Mouse (Mus musculus) MEL (cell line): ENCODE results near the gene Uckl1. TPM values are rescaled to one million over a fixed set of nuclear protein-coding genes. Genes with fewer than 3 reads are reported as not detected.

Experiments used
- DNase-seq: peaks from one replicate; pipeline ENCODE4 v3.0.0; 2011; ENCODE audit warnings: low read depth, low spot score
- H3K27ac ChIP-seq: 2 replicates; pipeline ENCODE4 v1.5.1; 2012; ENCODE audit warnings: low read depth, mild to moderate bottlenecking, control low read depth, low read length, moderate library complexity; ENCODE audit not compliant: control insufficient read depth
- H3K27me3 ChIP-seq, 2 experiments: fragments of 150-350 bp in 1 of 2; sonication (generic) in 1 of 2; 2 replicates each; pipeline ENCODE4 v1.6.1; 2012; ENCODE audit warnings: low read length in 2 of 2, mild to moderate bottlenecking in 2 of 2, improper control_type of control experiment in 1 of 2, moderate library complexity in 1 of 2; ENCODE audit not compliant: insufficient read depth in 2 of 2, control insufficient read depth in 1 of 2
- H3K36me3 ChIP-seq, 2 experiments: 2 replicates each; pipeline ENCODE4 v1.6.1; 2012 to 2014; ENCODE audit warnings: low read length in 2 of 2, improper control_type of control experiment in 1 of 2, inconsistent platforms in 1 of 2, mild to moderate bottlenecking in 1 of 2; ENCODE audit not compliant: insufficient read depth in 2 of 2, control insufficient read depth in 1 of 2
- H3K4me1 ChIP-seq, 2 experiments: fragments of 150-350 bp in 1 of 2; sonication (generic) in 1 of 2; 2 replicates each; pipeline ENCODE4 v1.6.1; 2012; ENCODE audit warnings: low read length in 2 of 2, improper control_type of control experiment in 1 of 2, mild to moderate bottlenecking in 1 of 2; ENCODE audit not compliant: insufficient read depth in 2 of 2, control insufficient read depth in 1 of 2
- H3K4me3 ChIP-seq, 2 experiments: fragments of 150-350 bp in 1 of 2; sonication (generic) in 1 of 2; 2 replicates each; pipeline ENCODE4 v1.5.1; 2012; ENCODE audit warnings: low read depth in 2 of 2, low read length in 2 of 2, mild to moderate bottlenecking in 2 of 2, moderate library complexity in 2 of 2, control low read depth in 1 of 2, improper control_type of control experiment in 1 of 2; ENCODE audit not compliant: control insufficient read depth in 1 of 2, insufficient read depth in 1 of 2
- H3K79me2 ChIP-seq: 2 replicates; pipeline ENCODE4 v1.6.1; 2012; ENCODE audit warnings: mild to moderate bottlenecking, low read length, moderate library complexity; ENCODE audit not compliant: control insufficient read depth, poor library complexity, insufficient read depth
- H3K9ac ChIP-seq: 2 replicates; pipeline ENCODE4 v1.6.1; 2012; ENCODE audit warnings: low read depth, mild to moderate bottlenecking, control low read depth, low read length, moderate library complexity; ENCODE audit not compliant: control insufficient read depth, poor library complexity, severe bottlenecking
- H3K9me3 ChIP-seq: fragments of 150-350 bp; sonication (generic); replicated peaks from 2 replicates; pipeline ENCODE4 v1.6.1; 2012; ENCODE audit warnings: mild to moderate bottlenecking, low read length, improper control_type of control experiment, moderate library complexity; ENCODE audit not compliant: insufficient read depth
- CHD1 ChIP-seq: IDR thresholded peaks from 2 replicates; pipeline ENCODE4 v1.6.1; 2012; ENCODE audit warnings: low read depth, mild to moderate bottlenecking, inconsistent platforms, low read length, improper control_type of control experiment
- CTCF ChIP-seq, 3 experiments: IDR thresholded peaks in 2 of 3; conservative IDR thresholded peaks in 1 of 3; 2 replicates each; pipeline ENCODE4 v1.5.1; 2011 to 2012; ENCODE audit warnings: low read length in 3 of 3, low read depth in 2 of 3, mild to moderate bottlenecking in 2 of 3, improper control_type of control experiment in 1 of 3, inconsistent platforms in 1 of 3, mixed read lengths in 1 of 3, moderate library complexity in 1 of 3; ENCODE audit not compliant: control insufficient read depth in 1 of 3, insufficient read depth in 1 of 3, poor library complexity in 1 of 3, severe bottlenecking in 1 of 3
- E2F4 ChIP-seq: IDR thresholded peaks from 2 replicates; pipeline ENCODE4 v1.6.1; 2011; ENCODE audit warnings: low read depth, low read length, improper control_type of control experiment, borderline replicate concordance
- ELF1 ChIP-seq: IDR thresholded peaks from 2 replicates; pipeline ENCODE4 v1.6.1; 2014; ENCODE audit warnings: low read depth, mild to moderate bottlenecking, inconsistent platforms, low read length, improper control_type of control experiment, moderate library complexity
- EP300 ChIP-seq, 2 experiments: IDR thresholded peaks; 2 replicates each; pipeline ENCODE4 v1.6.1; 2011; ENCODE audit warnings: improper control_type of control experiment in 2 of 2, low read length in 2 of 2, low read depth in 1 of 2, mild to moderate bottlenecking in 1 of 2
- ETS1 ChIP-seq: IDR thresholded peaks from 2 replicates; pipeline ENCODE4 v1.6.1; 2012; ENCODE audit warnings: low read depth, mild to moderate bottlenecking, inconsistent platforms, low read length, improper control_type of control experiment, moderate library complexity
- GABPA ChIP-seq: IDR thresholded peaks from 2 replicates; pipeline ENCODE4 v1.6.1; 2012; ENCODE audit warnings: low read depth, mild to moderate bottlenecking, inconsistent platforms, low read length, improper control_type of control experiment, moderate library complexity
- GATA1 ChIP-seq: IDR thresholded peaks from 2 replicates; pipeline ENCODE4 v1.6.1; 2011; ENCODE audit warnings: low read depth, low read length, improper control_type of control experiment
- HCFC1 ChIP-seq: IDR thresholded peaks from 2 replicates; pipeline ENCODE4 v1.6.1; 2012; ENCODE audit warnings: low read depth, mild to moderate bottlenecking, inconsistent platforms, low read length, improper control_type of control experiment, moderate library complexity
- JUND ChIP-seq: IDR thresholded peaks from 2 replicates; pipeline ENCODE4 v1.6.1; 2011; ENCODE audit warnings: low read depth, mild to moderate bottlenecking, improper control_type of control experiment, low read length
- MAFK ChIP-seq: IDR thresholded peaks from 2 replicates; pipeline ENCODE4 v1.6.1; 2011; ENCODE audit warnings: low read depth, mild to moderate bottlenecking, low read length, improper control_type of control experiment, borderline replicate concordance
- MAX ChIP-seq: IDR thresholded peaks from 2 replicates; pipeline ENCODE4 v1.6.1; 2011; ENCODE audit warnings: low read length, improper control_type of control experiment
- MAZ ChIP-seq: IDR thresholded peaks from 2 replicates; pipeline ENCODE4 v1.6.1; 2012; ENCODE audit warnings: low read depth, mild to moderate bottlenecking, inconsistent platforms, low read length, improper control_type of control experiment
- MYC ChIP-seq: IDR thresholded peaks from 2 replicates; pipeline ENCODE4 v1.6.1; 2011; ENCODE audit warnings: low read depth, mild to moderate bottlenecking, low read length, improper control_type of control experiment, moderate library complexity
- POLR2A ChIP-seq, 2 experiments: IDR thresholded peaks; 2 replicates each; pipeline ENCODE4 v1.6.1; 2011 to 2012; ENCODE audit warnings: low read length in 2 of 2, mild to moderate bottlenecking in 2 of 2, control low read depth in 1 of 2, improper control_type of control experiment in 1 of 2, low read depth in 1 of 2, moderate library complexity in 1 of 2; ENCODE audit not compliant: control insufficient read depth in 1 of 2, insufficient read depth in 1 of 2, poor library complexity in 1 of 2
- POLR2AphosphoS2 ChIP-seq: IDR thresholded peaks from 2 replicates; pipeline ENCODE4 v1.6.1; 2011; ENCODE audit warnings: low read length, improper control_type of control experiment
- RAD21 ChIP-seq: IDR thresholded peaks from 2 replicates; pipeline ENCODE4 v1.6.1; 2011; ENCODE audit warnings: mild to moderate bottlenecking, low read depth, low read length, improper control_type of control experiment
- SIN3A ChIP-seq: IDR thresholded peaks from 2 replicates; pipeline ENCODE4 v1.6.1; 2012; ENCODE audit warnings: low read length, improper control_type of control experiment, inconsistent platforms
- SMC3 ChIP-seq: IDR thresholded peaks from 2 replicates; pipeline ENCODE4 v1.6.1; 2011; ENCODE audit warnings: low read depth, low read length, improper control_type of control experiment
- TAL1 ChIP-seq: IDR thresholded peaks from 2 replicates; pipeline ENCODE4 v1.6.1; 2012; ENCODE audit warnings: mild to moderate bottlenecking, inconsistent platforms, low read length, moderate library complexity, mixed read lengths
- TBP ChIP-seq: IDR thresholded peaks from 2 replicates; pipeline ENCODE4 v1.8.0; 2011; ENCODE audit warnings: low read depth, low read length, improper control_type of control experiment
- TCF12 ChIP-seq: IDR thresholded peaks from 2 replicates; pipeline ENCODE4 v1.6.1; 2014; ENCODE audit warnings: low read depth, mild to moderate bottlenecking, inconsistent platforms, low read length, improper control_type of control experiment, moderate library complexity
- USF2 ChIP-seq, 2 experiments: IDR thresholded peaks; 2 replicates each; pipeline ENCODE4 v1.6.1; 2011 to 2012; ENCODE audit warnings: improper control_type of control experiment in 2 of 2, low read length in 2 of 2, borderline replicate concordance in 1 of 2, inconsistent platforms in 1 of 2, low read depth in 1 of 2, mild to moderate bottlenecking in 1 of 2; ENCODE audit not compliant: insufficient read depth in 1 of 2
- ZC3H11A ChIP-seq: IDR thresholded peaks from 2 replicates; pipeline ENCODE4 v1.6.1; 2012; ENCODE audit warnings: low read depth, mild to moderate bottlenecking, inconsistent platforms, low read length, improper control_type of control experiment
- ZKSCAN1 ChIP-seq: IDR thresholded peaks from 2 replicates; pipeline ENCODE4 v1.6.1; 2012; ENCODE audit warnings: low read depth, mild to moderate bottlenecking, inconsistent platforms, low read length, improper control_type of control experiment, moderate library complexity
- ZMIZ1 ChIP-seq: IDR thresholded peaks from 2 replicates; pipeline ENCODE4 v1.6.1; 2012; ENCODE audit warnings: low read depth, mild to moderate bottlenecking, inconsistent platforms, low read length, improper control_type of control experiment, moderate library complexity
- polyA plus RNA-seq, 2 experiments: library from polyadenylated mRNA; stranded (reverse) in 1 of 2; unstranded in 1 of 2; fragments of >175 nt in 1 of 2; fragments of >200 nt in 1 of 2; gene quantifications; 2 replicates each; pipeline versions ENCODE4 v1.2.1 to v1.2.4; 2012; ENCODE audit warnings: low replicate concordance in 2 of 2, low read depth in 1 of 2; ENCODE audit not compliant: insufficient read length in 2 of 2, insufficient read depth in 1 of 2, missing spikeins in 1 of 2
- total RNA-seq: library from RNA; depleted of rRNA; stranded (reverse); fragments of 300-350 nt; gene quantifications from 2 replicates; pipeline ENCODE4 v1.2.3, GENCODE M21; 2012

Uckl1 gene
- total and polyA plus RNA-seq, 3 experiments, result 15.2 to 24.6 TPM; not detected in 1

DNA sequence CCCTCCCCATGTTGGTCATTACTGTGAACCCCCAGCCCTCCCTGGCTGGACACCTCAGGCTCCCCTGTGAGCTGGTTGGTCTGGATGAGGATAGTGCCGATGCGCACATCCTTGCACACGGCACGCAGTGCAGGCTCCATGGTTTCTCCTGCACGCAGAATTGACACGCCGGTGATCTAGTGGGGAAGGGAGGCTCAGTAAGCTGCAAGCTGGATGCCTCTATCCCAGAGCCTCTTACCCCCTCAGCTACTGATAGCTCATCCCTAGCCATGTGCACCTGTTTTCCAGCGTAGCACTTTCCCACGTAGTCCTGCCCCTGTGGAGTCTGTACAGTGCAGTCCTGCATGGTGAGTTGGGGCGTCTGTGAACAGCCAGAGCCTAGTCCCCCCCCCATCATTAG is 14.8 kb downstream of the Uckl1 start:
- DNase-seq, result no peak
- Histone ChIP-seq H3K9ac (no peak overlapping the region), H3K9me3 (no peaks in the 10 kb centered on the region), H3K27me3 (no peaks in the 10 kb centered on the region), H3K27ac (no peak overlapping the region), H3K4me1 (no peaks in the 10 kb centered on the region), H3K36me3 (no peaks in the 10 kb centered on the region), H3K4me3 (no peak overlapping the region), H3K79me2 (no peaks in the 10 kb centered on the region)
- TF ChIP-seq ELF1 (no peak), GABPA (no peak), POLR2A (IDR thresholded peaks at IDR 0.05; ENCODE audit: control insufficient read depth in 1 of 2, insufficient read depth in 1 of 2, low read depth in 1 of 2, low read length in 2 of 2, poor library complexity in 1 of 2) (no peak), ZC3H11A (no peak), MAZ (no peak), HCFC1 (no peak), POLR2AphosphoS2 (no peak), SIN3A (no peak), MAFK (no peak), MAX (no peak)

DNA sequence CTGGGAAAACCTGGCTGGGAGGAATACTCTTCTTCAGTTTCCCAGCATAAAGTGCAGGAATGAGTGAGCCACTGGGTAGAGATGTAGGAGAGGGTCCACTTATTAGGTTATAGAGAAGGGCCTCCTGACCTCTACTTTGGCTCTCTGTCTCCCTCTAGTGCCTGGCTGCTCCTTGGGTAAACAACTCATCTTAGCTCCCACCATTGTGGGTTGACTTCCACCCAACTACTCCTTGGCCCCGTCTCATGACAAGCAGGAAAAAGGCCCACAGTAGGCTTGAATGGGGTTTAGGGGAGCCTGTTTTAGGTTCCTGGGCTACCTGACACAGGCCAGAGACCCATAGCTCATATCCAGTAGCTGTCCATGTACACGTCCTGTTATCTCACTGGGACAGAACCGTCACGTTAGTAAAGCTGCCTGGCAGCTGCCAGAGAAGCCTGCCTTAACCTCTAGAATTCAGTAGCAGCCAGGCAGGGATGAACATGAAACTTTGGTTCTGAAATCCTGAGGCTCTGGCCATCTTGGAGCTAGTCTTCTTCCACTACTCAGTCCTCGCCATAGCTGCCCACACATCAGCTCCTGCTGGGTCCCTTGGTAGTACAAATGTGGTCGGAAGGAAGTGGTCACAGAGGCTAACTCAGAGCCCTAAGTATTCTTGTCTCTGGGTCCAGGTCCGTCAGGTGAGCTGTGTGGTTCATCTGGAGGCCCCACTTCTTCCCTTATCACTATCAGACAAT is 16.3 kb downstream of the Uckl1 start:
- Histone ChIP-seq H3K27me3 (no peaks in the 10 kb centered on the region), H3K27ac (no peak overlapping the region), H3K79me2 (no peaks in the 10 kb centered on the region), H3K36me3 (no peaks in the 10 kb centered on the region), H3K4me1 (no peaks in the 10 kb centered on the region), H3K9ac (no peak overlapping the region), H3K4me3 (no peak overlapping the region), H3K9me3 (no peaks in the 10 kb centered on the region)
- TF ChIP-seq ELF1, result no peak
- peak; percentile 52 for TF ChIP-seq ZC3H11A
- no peak for TF ChIP-seq ZMIZ1
- TF ChIP-seq CTCF (IDR thresholded peaks at IDR 0.05 in 2 of 3, conservative IDR thresholded peaks at IDR 0.05 in 1 of 3; ENCODE audit: control insufficient read depth in 1 of 3, insufficient read depth in 1 of 3, low read depth in 2 of 3, low read length in 3 of 3, poor library complexity in 1 of 3, severe bottlenecking in 1 of 3), result peak; percentile 72 to 79 (median 78)
- no peak for TF ChIP-seq GATA1
- peak; percentile 70 for TF ChIP-seq RAD21
- TF ChIP-seq SMC3, result peak; percentile 76
- peak; percentile 67 for DNase-seq

DNA sequence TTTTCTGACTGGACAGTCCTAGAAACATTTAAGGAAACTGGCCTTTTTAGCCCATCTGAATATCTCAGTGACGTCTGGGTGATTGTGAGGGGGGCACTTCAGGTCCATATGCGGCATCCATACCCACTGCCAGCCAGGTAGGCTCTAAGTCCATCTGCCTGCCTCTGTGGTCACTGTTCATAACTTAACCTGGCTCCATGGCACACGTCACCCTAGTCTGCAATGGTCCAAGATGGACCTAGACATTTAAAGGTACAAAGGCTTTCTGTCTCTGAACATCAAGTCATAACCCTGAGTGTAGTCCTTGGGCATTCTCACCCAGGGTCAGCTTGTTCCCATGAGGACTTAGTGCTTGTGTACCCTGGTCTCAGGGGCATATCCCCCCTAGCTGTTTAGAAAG is 17.4 kb downstream of the Uckl1 start:
- H3K9ac ChIP-seq, result no peak overlapping the region
- no peaks in the 10 kb centered on the region for H3K79me2 ChIP-seq
- H3K4me1 ChIP-seq, result no peaks in the 10 kb centered on the region
- no peak overlapping the region for H3K4me3 ChIP-seq
- no peaks in the 10 kb centered on the region for H3K36me3 ChIP-seq
- no peaks in the 10 kb centered on the region for H3K9me3 ChIP-seq
- H3K27me3 ChIP-seq, result no peaks in the 10 kb centered on the region
- DNase-seq, result no peak
- no peak overlapping the region for H3K27ac ChIP-seq
- no peak for TF ChIP-seq E2F4
- no peak for TF ChIP-seq MYC
- TF ChIP-seq JUND, result no peak
- no peak for TF ChIP-seq POLR2A (IDR thresholded peaks at IDR 0.05; ENCODE audit: control insufficient read depth in 1 of 2, insufficient read depth in 1 of 2, low read depth in 1 of 2, low read length in 2 of 2, poor library complexity in 1 of 2)
- TF ChIP-seq USF2 (IDR thresholded peaks at IDR 0.05; ENCODE audit: borderline replicate concordance in 1 of 2, insufficient read depth in 1 of 2, low read depth in 1 of 2, low read length in 2 of 2), result no peak
- no peak for TF ChIP-seq SIN3A
- no peak for TF ChIP-seq ZKSCAN1
- no peak for TF ChIP-seq ETS1
- no peak for TF ChIP-seq TCF12
- TF ChIP-seq TBP, result no peak
- TF ChIP-seq CHD1, result no peak
- TF ChIP-seq TAL1, result no peak
- TF ChIP-seq EP300 (IDR thresholded peaks at IDR 0.05; ENCODE audit: low read depth in 1 of 2, low read length in 2 of 2), result no peak
